Mouse (Mus musculus) limb, embryonic 13.5 days (tissue): Measurements from ENCODE around the gene Ak2. TPM values are rescaled to one million over a fixed set of nuclear protein-coding genes. Genes with fewer than 3 reads are reported as not detected.
A peak's percentile ranks its signal among the peaks of the same experiment; 100 is the strongest.

Experiments used
- ATAC-seq: fragments of 200-750 bp; cut with Nextera tagmentation; 2 replicates; pipeline ENCODE4 v1.8.0; 2017; ENCODE audit warnings: low read depth, moderate number of reproducible peaks, moderate TSS enrichment; ENCODE audit not compliant: low FRiP score
- H3K27ac ChIP-seq: fragments of 300-500 bp; sonication (generic); 2 replicates; pipeline ENCODE4 v1.5.1; 2015; ENCODE audit warnings: inconsistent platforms, mild to moderate bottlenecking, moderate library complexity
- H3K27me3 ChIP-seq: fragments of 300-500 bp; sonication (generic); 2 replicates; pipeline ENCODE4 v1.6.1; 2015; ENCODE audit warnings: mild to moderate bottlenecking, inconsistent platforms
- H3K36me3 ChIP-seq: fragments of 300-500 bp; sonication (generic); 2 replicates; pipeline ENCODE4 v1.6.1; 2015; ENCODE audit warnings: inconsistent platforms, mild to moderate bottlenecking, moderate library complexity
- H3K4me1 ChIP-seq: fragments of 300-500 bp; sonication (generic); 2 replicates; pipeline ENCODE4 v1.6.1; 2015; ENCODE audit warnings: inconsistent platforms
- H3K4me2 ChIP-seq: fragments of 300-500 bp; sonication (generic); replicated peaks from 2 replicates; pipeline ENCODE4 v1.6.1; 2015; ENCODE audit warnings: inconsistent platforms, mild to moderate bottlenecking, moderate library complexity
- H3K4me3 ChIP-seq: fragments of 300-500 bp; sonication (generic); 2 replicates; pipeline ENCODE4 v1.5.1; 2015; ENCODE audit warnings: moderate library complexity, mild to moderate bottlenecking, inconsistent platforms
- H3K9ac ChIP-seq: fragments of 300-500 bp; sonication (generic); 2 replicates; pipeline ENCODE4 v1.6.1; 2015; ENCODE audit warnings: mild to moderate bottlenecking, inconsistent platforms
- H3K9me3 ChIP-seq: fragments of 300-500 bp; sonication (generic); 2 replicates; pipeline ENCODE4 v1.6.1; 2016; ENCODE audit warnings: inconsistent platforms
- WGBS: fragments of 180-500 bp; shearing (Covaris S2); methylation state at CpG from one replicate; pipeline ENCODE4 v1.1.7; 2015; 5-methylcytosine and 5-hydroxymethylcytosine counted together
- polyA plus RNA-seq: library from polyadenylated mRNA; unstranded; fragments of >200 nt; fragmentation: Nextera tagmentation; extraction: Ambion mirVana; gene quantifications from 2 replicates; pipeline ENCODE4 v1.2.1, GENCODE M21; 2015

Ak2 gene
- polyA plus RNA-seq, 1 experiment from 2014 or later = 216 TPM

GRCm38 (mm10) chr4:128977217-128977616 lies 14.5 kb upstream of the Ak2 start:
- H3K9ac ChIP-seq = no peak overlapping the region
- H3K27me3 ChIP-seq = no peaks in the 10 kb centered on the region
- H3K4me3 ChIP-seq = no peak overlapping the region
- WGBS = 67% methylated on average over 3 of the region's 3 CpGs
- no peaks in the 10 kb centered on the region for H3K9me3 ChIP-seq
- no peak overlapping the region for H3K27ac ChIP-seq
- H3K4me2 ChIP-seq = no peak overlapping the region
- no peak for ATAC-seq
- no peaks in the 10 kb centered on the region for H3K36me3 ChIP-seq
- no peaks in the 10 kb centered on the region for H3K4me1 ChIP-seq

GRCm38 (mm10) chr4:128978634-128979033 lies 13.1 kb upstream of the Ak2 start:
- 54% methylated on average over 1 of the region's 1 CpGs for WGBS

GRCm38 (mm10) chr4:128980890-128981832 lies 10.6 kb upstream of the Ak2 start:
- H3K27me3 ChIP-seq = no peaks in the 10 kb centered on the region
- H3K9me3 ChIP-seq = no peaks in the 10 kb centered on the region
- H3K4me2 ChIP-seq = no peak overlapping the region
- no peak for ATAC-seq
- no peak overlapping the region for H3K9ac ChIP-seq
- no peaks in the 10 kb centered on the region for H3K4me1 ChIP-seq
- 78% methylated on average over 12 of the region's 12 CpGs for WGBS
- no peak overlapping the region for H3K27ac ChIP-seq
- no peak overlapping the region for H3K4me3 ChIP-seq
- no peaks in the 10 kb centered on the region for H3K36me3 ChIP-seq

More at GRCm38 (mm10) chr4:128978634-128979033, 13.1 kb upstream of the Ak2 start:
- no peaks in the 10 kb centered on the region for H3K4me1 ChIP-seq
- no peak for ATAC-seq
- H3K9ac ChIP-seq = no peak overlapping the region
- H3K4me3 ChIP-seq = no peak overlapping the region
- H3K27me3 ChIP-seq = no peaks in the 10 kb centered on the region
- no peak overlapping the region for H3K27ac ChIP-seq
- H3K9me3 ChIP-seq = no peaks in the 10 kb centered on the region
- H3K4me2 ChIP-seq = no peak overlapping the region
- H3K36me3 ChIP-seq = no peaks in the 10 kb centered on the region

GRCm38 (mm10) chr4:128981833-128982180 lies 10.0 kb upstream of the Ak2 start:
- no peaks in the 10 kb centered on the region for H3K4me1 ChIP-seq
- no peak for ATAC-seq
- no peak overlapping the region for H3K4me3 ChIP-seq
- no peak overlapping the region for H3K27ac ChIP-seq
- no peaks in the 10 kb centered on the region for H3K36me3 ChIP-seq
- H3K27me3 ChIP-seq = no peaks in the 10 kb centered on the region
- H3K4me2 ChIP-seq = no peak overlapping the region
- no peaks in the 10 kb centered on the region for H3K9me3 ChIP-seq
- WGBS = 69% methylated on average over 11 of the region's 11 CpGs
- H3K9ac ChIP-seq = no peak overlapping the region

GRCm38 (mm10) chr4:128983151-128983550 lies 8.6 kb upstream of the Ak2 start:
- no peak overlapping the region for H3K9ac ChIP-seq
- H3K36me3 ChIP-seq = no peaks in the 10 kb centered on the region
- no peaks in the 10 kb centered on the region for H3K9me3 ChIP-seq
- 66% methylated on average over 2 of the region's 2 CpGs for WGBS
- H3K4me1 ChIP-seq = no peaks in the 10 kb centered on the region
- no peak overlapping the region for H3K4me2 ChIP-seq
- H3K4me3 ChIP-seq = no peak overlapping the region
- no peak overlapping the region for H3K27ac ChIP-seq
- no peak for ATAC-seq
- H3K27me3 ChIP-seq = no peaks in the 10 kb centered on the region

GRCm38 (mm10) chr4:128983656-128984055 lies 8.1 kb upstream of the Ak2 start:
- H3K4me3 ChIP-seq = no peak overlapping the region
- H3K9me3 ChIP-seq = no peaks in the 10 kb centered on the region
- no peak overlapping the region for H3K4me2 ChIP-seq
- H3K27me3 ChIP-seq = no peaks in the 10 kb centered on the region
- no peak overlapping the region for H3K27ac ChIP-seq
- no peaks in the 10 kb centered on the region for H3K4me1 ChIP-seq
- no peak for ATAC-seq
- H3K36me3 ChIP-seq = no peaks in the 10 kb centered on the region
- 71% methylated on average over 2 of the region's 2 CpGs for WGBS
- H3K9ac ChIP-seq = no peak overlapping the region

- Histone ChIP-seq H3K27ac (no peak overlapping the region), H3K27me3 (no peaks in the 10 kb centered on the region), H3K4me2 (no peak overlapping the region), H3K9me3 (no peaks in the 10 kb centered on the region), H3K4me1 (no peaks in the 10 kb centered on the region), H3K4me3 (no peak overlapping the region), H3K9ac (no peak overlapping the region), H3K36me3 (no peaks in the 10 kb centered on the region)
- WGBS = 76% methylated on average over 3 of the region's 3 CpGs
- ATAC-seq = no peak
Measured at GRCm38 (mm10) chr4:128984600-128984999, 7.2 kb upstream of the Ak2 start.

- Histone ChIP-seq H3K36me3 (no peaks in the 10 kb centered on the region), H3K4me1 (peaks cover 9% of the 10 kb centered on the region), H3K4me3 (no peak overlapping the region), H3K9me3 (no peaks in the 10 kb centered on the region), H3K27ac (no peak overlapping the region), H3K27me3 (no peaks in the 10 kb centered on the region), H3K4me2 (no peak overlapping the region), H3K9ac (no peak overlapping the region)
- no peak for ATAC-seq
- 49% methylated on average over 3 of the region's 3 CpGs for WGBS
Measured at GRCm38 (mm10) chr4:128988911-128989310, 2.8 kb upstream of the Ak2 start.

- WGBS = 59% methylated on average over 11 of the region's 11 CpGs
- no peaks in the 10 kb centered on the region for H3K27me3 ChIP-seq
- H3K36me3 ChIP-seq = no peaks in the 10 kb centered on the region
- no peak overlapping the region for H3K4me3 ChIP-seq
- no peak overlapping the region for H3K27ac ChIP-seq
- H3K4me2 ChIP-seq = no peak overlapping the region
- ATAC-seq = no peak
- peaks cover 17% of the 10 kb centered on the region for H3K4me1 ChIP-seq
- no peaks in the 10 kb centered on the region for H3K9me3 ChIP-seq
- H3K9ac ChIP-seq = no peak overlapping the region
Measured at GRCm38 (mm10) chr4:128989678-128990077, 2.1 kb upstream of the Ak2 start.

- Histone ChIP-seq H3K27me3 (no peaks in the 10 kb centered on the region), H3K27ac (peak overlapping the region; percentile 22; the same call in 1 of the 2 replicates)
Measured at GRCm38 (mm10) chr4:128992176-128992575, 418 bp downstream of the Ak2 start.

GRCm38 (mm10) chr4:128993025-128993662 lies 1.4 kb downstream of the Ak2 start:
- peaks cover 20% of the 10 kb centered on the region for H3K36me3 ChIP-seq
- peak; percentile 99 for ATAC-seq
- under 1% methylated on average over 49 of the region's 49 CpGs for WGBS
- peak overlapping the region; percentile 88 for H3K9ac ChIP-seq
- H3K4me2 ChIP-seq = peak overlapping the region; percentile 93
- H3K4me1 ChIP-seq = peaks cover 44% of the 10 kb centered on the region
- H3K9me3 ChIP-seq = no peaks in the 10 kb centered on the region
- peak overlapping the region; percentile 90 for H3K4me3 ChIP-seq
- no peaks in the 10 kb centered on the region for H3K27me3 ChIP-seq
- H3K27ac ChIP-seq = peak overlapping the region; percentile 77

More at GRCm38 (mm10) chr4:128992176-128992575, 418 bp downstream of the Ak2 start:
- no peak for ATAC-seq
- peaks cover 17% of the 10 kb centered on the region for H3K36me3 ChIP-seq
- 77% methylated on average over 3 of the region's 3 CpGs for WGBS
- H3K4me2 ChIP-seq = no peak overlapping the region
- H3K4me3 ChIP-seq = no peak overlapping the region
- no peak overlapping the region for H3K9ac ChIP-seq
- H3K4me1 ChIP-seq = peaks cover 35% of the 10 kb centered on the region
- H3K9me3 ChIP-seq = no peaks in the 10 kb centered on the region

- H3K4me2 ChIP-seq = peak overlapping the region; percentile 93
- H3K9me3 ChIP-seq = no peaks in the 10 kb centered on the region
- peaks cover 50% of the 10 kb centered on the region for H3K4me1 ChIP-seq
- peak overlapping the region; percentile 77 for H3K27ac ChIP-seq
- no peaks in the 10 kb centered on the region for H3K27me3 ChIP-seq
- peak overlapping the region; percentile 90 for H3K4me3 ChIP-seq
- under 1% methylated on average over 12 of the region's 12 CpGs for WGBS
- peak overlapping the region; percentile 88 for H3K9ac ChIP-seq
- no peak for ATAC-seq
- H3K36me3 ChIP-seq = peaks cover 20% of the 10 kb centered on the region
Measured at GRCm38 (mm10) chr4:128993675-128994074, 1.9 kb downstream of the Ak2 start.
